Mouse (Mus musculus): ENCODE results near the gene Fryl. TPM values are rescaled to one million over a fixed set of nuclear protein-coding genes. Genes with fewer than 3 reads are reported as not detected.

The Fryl gene
- polyA plus RNA-seq, 1 experiment from 2014 or later = 36.8 TPM

- Histone ChIP-seq H3K9ac (ENCODE audit: low read length) (no peak overlapping the region), H3K27me3 (replicated peaks; ENCODE audit: control insufficient read depth, insufficient read depth, low read length) (no peaks in the 10 kb centered on the region), H3K27ac (ENCODE audit: low read depth) (peak overlapping the region; percentile 5; the same call in 1 of the 2 replicates), H3K4me2 (ENCODE audit: low read length) (no peak overlapping the region), H3K36me3 (ENCODE audit: control insufficient read depth, insufficient read depth, low read length) (no peaks in the 10 kb centered on the region), H3K4me1 (replicated peaks; ENCODE audit: control insufficient read depth, insufficient read depth, low read length) (no peaks in the 10 kb centered on the region), H3K4me3 (ENCODE audit: low read depth, low read length) (no peak overlapping the region), H3K9me3 (ENCODE audit: control insufficient read depth, low read length) (no peaks in the 10 kb centered on the region)
- WGBS = 48% methylated on average over 9 of the region's 9 CpGs
- ATAC-seq (replicated peaks; ENCODE audit: low FRiP score, low TSS enrichment, low read depth) (peak; percentile 85), DNase-seq (ENCODE audit: low spot score) (no peak)
Observed at GRCm38 (mm10) chr5:73182191-73182590, 74.2 kb downstream of the Fryl start.

- no peak overlapping the region for H3K4me2 ChIP-seq (ENCODE audit: low read length)
- no peak overlapping the region for H3K4me3 ChIP-seq (ENCODE audit: low read depth, low read length)
- H3K36me3 ChIP-seq (ENCODE audit: control insufficient read depth, insufficient read depth, low read length) = no peaks in the 10 kb centered on the region
- no peaks in the 10 kb centered on the region for H3K4me1 ChIP-seq (replicated peaks; ENCODE audit: control insufficient read depth, insufficient read depth, low read length)
- no peaks in the 10 kb centered on the region for H3K27me3 ChIP-seq (replicated peaks; ENCODE audit: control insufficient read depth, insufficient read depth, low read length)
- DNase-seq (ENCODE audit: low spot score) (no peak), ATAC-seq (replicated peaks; ENCODE audit: low FRiP score, low TSS enrichment, low read depth) (no peak)
- H3K27ac ChIP-seq (ENCODE audit: low read depth) = no peak overlapping the region
- no peaks in the 10 kb centered on the region for H3K9me3 ChIP-seq (ENCODE audit: control insufficient read depth, low read length)
- no peak overlapping the region for H3K9ac ChIP-seq (ENCODE audit: low read length)
- WGBS = 87% methylated on average over 4 of the region's 4 CpGs
Observed at GRCm38 (mm10) chr5:73176294-73176693, 80.1 kb downstream of the Fryl start.

- no peaks in the 10 kb centered on the region for H3K36me3 ChIP-seq (ENCODE audit: control insufficient read depth, insufficient read depth, low read length)
- no peak overlapping the region for H3K4me3 ChIP-seq (ENCODE audit: low read depth, low read length)
- 83% methylated on average over 12 of the region's 12 CpGs for WGBS
- no peak overlapping the region for H3K4me2 ChIP-seq (ENCODE audit: low read length)
- DNase-seq (ENCODE audit: low spot score) (no peak), ATAC-seq (replicated peaks; ENCODE audit: low FRiP score, low TSS enrichment, low read depth) (no peak)
- H3K9me3 ChIP-seq (ENCODE audit: control insufficient read depth, low read length) = no peaks in the 10 kb centered on the region
- H3K27me3 ChIP-seq (replicated peaks; ENCODE audit: control insufficient read depth, insufficient read depth, low read length) = no peaks in the 10 kb centered on the region
- H3K9ac ChIP-seq (ENCODE audit: low read length) = no peak overlapping the region
- H3K27ac ChIP-seq (ENCODE audit: low read depth) = no peak overlapping the region
- no peaks in the 10 kb centered on the region for H3K4me1 ChIP-seq (replicated peaks; ENCODE audit: control insufficient read depth, insufficient read depth, low read length)
Observed at GRCm38 (mm10) chr5:73175377-73176147, 80.9 kb downstream of the Fryl start.

GRCm38 (mm10) chr5:73171876-73172480, 84.4 kb downstream of the Fryl start:
- H3K4me2 ChIP-seq (ENCODE audit: low read length) = no peak overlapping the region
- WGBS = 72% methylated on average over 12 of the region's 12 CpGs
- DNase-seq (ENCODE audit: low spot score) (no peak), ATAC-seq (replicated peaks; ENCODE audit: low FRiP score, low TSS enrichment, low read depth) (no peak)
- no peaks in the 10 kb centered on the region for H3K9me3 ChIP-seq (ENCODE audit: control insufficient read depth, low read length)
- H3K36me3 ChIP-seq (ENCODE audit: control insufficient read depth, insufficient read depth, low read length) = no peaks in the 10 kb centered on the region
- H3K27ac ChIP-seq (ENCODE audit: low read depth) = no peak overlapping the region
- no peaks in the 10 kb centered on the region for H3K27me3 ChIP-seq (replicated peaks; ENCODE audit: control insufficient read depth, insufficient read depth, low read length)
- no peak overlapping the region for H3K9ac ChIP-seq (ENCODE audit: low read length)
- H3K4me1 ChIP-seq (replicated peaks; ENCODE audit: control insufficient read depth, insufficient read depth, low read length) = peaks cover 12% of the 10 kb centered on the region
- H3K4me3 ChIP-seq (ENCODE audit: low read depth, low read length) = no peak overlapping the region

GRCm38 (mm10) chr5:73171203-73171602, 85.2 kb downstream of the Fryl start:
- WGBS = 73% methylated on average over 1 of the region's 1 CpGs
- H3K27ac ChIP-seq (ENCODE audit: low read depth) = no peak overlapping the region
- H3K4me2 ChIP-seq (ENCODE audit: low read length) = no peak overlapping the region
- H3K36me3 ChIP-seq (ENCODE audit: control insufficient read depth, insufficient read depth, low read length) = no peaks in the 10 kb centered on the region
- no peak overlapping the region for H3K4me3 ChIP-seq (ENCODE audit: low read depth, low read length)
- DNase-seq (ENCODE audit: low spot score) (no peak), ATAC-seq (replicated peaks; ENCODE audit: low FRiP score, low TSS enrichment, low read depth) (no peak)
- no peaks in the 10 kb centered on the region for H3K27me3 ChIP-seq (replicated peaks; ENCODE audit: control insufficient read depth, insufficient read depth, low read length)
- H3K4me1 ChIP-seq (replicated peaks; ENCODE audit: control insufficient read depth, insufficient read depth, low read length) = peaks cover 12% of the 10 kb centered on the region
- H3K9me3 ChIP-seq (ENCODE audit: control insufficient read depth, low read length) = no peaks in the 10 kb centered on the region
- H3K9ac ChIP-seq (ENCODE audit: low read length) = no peak overlapping the region

- 22% methylated on average over 5 of the region's 5 CpGs for WGBS
- Histone ChIP-seq H3K4me2 (ENCODE audit: low read length) (no peak overlapping the region), H3K36me3 (ENCODE audit: control insufficient read depth, insufficient read depth, low read length) (no peaks in the 10 kb centered on the region), H3K9me3 (ENCODE audit: control insufficient read depth, low read length) (no peaks in the 10 kb centered on the region), H3K27ac (ENCODE audit: low read depth) (no peak overlapping the region), H3K4me1 (replicated peaks; ENCODE audit: control insufficient read depth, insufficient read depth, low read length) (peaks cover 12% of the 10 kb centered on the region), H3K9ac (ENCODE audit: low read length) (no peak overlapping the region), H3K27me3 (replicated peaks; ENCODE audit: control insufficient read depth, insufficient read depth, low read length) (no peaks in the 10 kb centered on the region), H3K4me3 (ENCODE audit: low read depth, low read length) (no peak overlapping the region)
- ATAC-seq (replicated peaks; ENCODE audit: low FRiP score, low TSS enrichment, low read depth) = peak; percentile 71; the same call in 1 of the 2 replicates
- no peak for DNase-seq (ENCODE audit: low spot score)
Observed at GRCm38 (mm10) chr5:73168769-73169272, 87.6 kb downstream of the Fryl start.

GRCm38 (mm10) chr5:73167976-73168768, 88.2 kb downstream of the Fryl start:
- ATAC-seq (replicated peaks; ENCODE audit: low FRiP score, low TSS enrichment, low read depth) (no peak), DNase-seq (ENCODE audit: low spot score) (no peak)
- no peak overlapping the region for H3K9ac ChIP-seq (ENCODE audit: low read length)
- no peaks in the 10 kb centered on the region for H3K36me3 ChIP-seq (ENCODE audit: control insufficient read depth, insufficient read depth, low read length)
- H3K27me3 ChIP-seq (replicated peaks; ENCODE audit: control insufficient read depth, insufficient read depth, low read length) = no peaks in the 10 kb centered on the region
- peaks cover 12% of the 10 kb centered on the region for H3K4me1 ChIP-seq (replicated peaks; ENCODE audit: control insufficient read depth, insufficient read depth, low read length)
- H3K4me2 ChIP-seq (ENCODE audit: low read length) = no peak overlapping the region
- no peaks in the 10 kb centered on the region for H3K9me3 ChIP-seq (ENCODE audit: control insufficient read depth, low read length)
- no peak overlapping the region for H3K4me3 ChIP-seq (ENCODE audit: low read depth, low read length)
- H3K27ac ChIP-seq (ENCODE audit: low read depth) = no peak overlapping the region
- WGBS = 76% methylated on average over 18 of the region's 18 CpGs

- no peaks in the 10 kb centered on the region for H3K36me3 ChIP-seq (ENCODE audit: control insufficient read depth, insufficient read depth, low read length)
- no peak overlapping the region for H3K4me2 ChIP-seq (ENCODE audit: low read length)
Observed at GRCm38 (mm10) chr5:73163970-73164369, 92.4 kb downstream of the Fryl start.

More at GRCm38 (mm10) chr5:73163970-73164369, 92.4 kb downstream of the Fryl start:
- no peaks in the 10 kb centered on the region for H3K27me3 ChIP-seq (replicated peaks; ENCODE audit: control insufficient read depth, insufficient read depth, low read length)
- 63% methylated on average over 6 of the region's 6 CpGs for WGBS
- H3K27ac ChIP-seq (ENCODE audit: low read depth) = no peak overlapping the region
- ATAC-seq (replicated peaks; ENCODE audit: low FRiP score, low TSS enrichment, low read depth) (no peak), DNase-seq (ENCODE audit: low spot score) (no peak)
- H3K4me3 ChIP-seq (ENCODE audit: low read depth, low read length) = no peak overlapping the region
- peaks cover 11% of the 10 kb centered on the region for H3K4me1 ChIP-seq (replicated peaks; ENCODE audit: control insufficient read depth, insufficient read depth, low read length)
- no peaks in the 10 kb centered on the region for H3K9me3 ChIP-seq (ENCODE audit: control insufficient read depth, low read length)
- H3K9ac ChIP-seq (ENCODE audit: low read length) = no peak overlapping the region
